Mouse (Mus musculus) embryonic facial prominence, embryonic 13.5 days (tissue): Measurements from ENCODE around the gene Hoxb6. TPM values are rescaled to one million over a fixed set of nuclear protein-coding genes. Genes with fewer than 3 reads are reported as not detected.

ENCODE experiments used
- ATAC-seq: fragments of 200-750 bp; cut with Nextera tagmentation; 2 replicates; pipeline ENCODE4 v1.8.0; 2017; ENCODE audit warnings: low read depth; ENCODE audit not compliant: insufficient number of reproducible peaks, insufficient read depth, low FRiP score, low TSS enrichment
- H3K27ac ChIP-seq: fragments of 300-500 bp; sonication (generic); 2 replicates; pipeline ENCODE4 v1.5.1; 2015; ENCODE audit warnings: moderate library complexity, mild to moderate bottlenecking, inconsistent platforms
- H3K27me3 ChIP-seq: fragments of 300-500 bp; sonication (generic); 2 replicates; pipeline ENCODE4 v1.6.1; 2015; ENCODE audit warnings: mild to moderate bottlenecking, inconsistent platforms
- H3K36me3 ChIP-seq: fragments of 300-500 bp; sonication (generic); 2 replicates; pipeline ENCODE4 v1.6.1; 2015; ENCODE audit warnings: mild to moderate bottlenecking, inconsistent platforms
- H3K4me1 ChIP-seq: fragments of 300-500 bp; sonication (generic); 2 replicates; pipeline ENCODE4 v1.6.1; 2015; ENCODE audit warnings: inconsistent platforms
- H3K4me2 ChIP-seq: fragments of 300-500 bp; sonication (generic); 2 replicates; pipeline ENCODE4 v1.6.1; 2015; ENCODE audit warnings: moderate library complexity, mild to moderate bottlenecking, inconsistent platforms
- H3K4me3 ChIP-seq: fragments of 300-500 bp; sonication (generic); 2 replicates; pipeline ENCODE4 v1.5.1; 2015; ENCODE audit warnings: mild to moderate bottlenecking, inconsistent platforms
- H3K9ac ChIP-seq: fragments of 300-500 bp; sonication (generic); 2 replicates; pipeline ENCODE4 v1.6.1; 2015; ENCODE audit warnings: mild to moderate bottlenecking, inconsistent platforms
- H3K9me3 ChIP-seq: fragments of 300-500 bp; sonication (generic); 2 replicates; pipeline ENCODE4 v1.6.1; 2016; ENCODE audit warnings: inconsistent platforms
- WGBS: fragments of 180-500 bp; shearing (Covaris S2); methylation state at CpG from one replicate; pipeline ENCODE4 v1.1.7; 2015; ENCODE audit warnings: mixed read lengths; 5-methylcytosine and 5-hydroxymethylcytosine counted together
- polyA plus RNA-seq: library from polyadenylated mRNA; unstranded; fragments of >200 nt; fragmentation: Nextera tagmentation; extraction: Ambion mirVana; gene quantifications from 2 replicates; pipeline ENCODE4 v1.2.1, GENCODE M21; 2015

Gene Hoxb6
- polyA plus RNA-seq, 1 experiment from 2014 or later = 4.0 TPM

- no peak for ATAC-seq
- 5% methylated on average over 6 of the region's 6 CpGs for WGBS
- H3K36me3 ChIP-seq = no peaks in the 10 kb centered on the region
Observed at GRCm38 (mm10) chr11:96289837-96290236, 2.4 kb upstream of the Hoxb6 start.

GRCm38 (mm10) chr11:96290705-96291355, 1.4 kb upstream of the Hoxb6 start:
- peaks cover 100% of the 10 kb centered on the region for H3K27me3 ChIP-seq
- ATAC-seq = no peak
- no peaks in the 10 kb centered on the region for H3K36me3 ChIP-seq
- H3K4me1 ChIP-seq = peaks cover 4% of the 10 kb centered on the region; the same call in 1 of the 2 replicates
- no peak overlapping the region for H3K27ac ChIP-seq
- no peaks in the 10 kb centered on the region for H3K9me3 ChIP-seq
- 3% methylated on average over 17 of the region's 17 CpGs for WGBS
- H3K4me3 ChIP-seq = no peak overlapping the region
- no peak overlapping the region for H3K4me2 ChIP-seq
- no peak overlapping the region for H3K9ac ChIP-seq

More at GRCm38 (mm10) chr11:96289837-96290236, 2.4 kb upstream of the Hoxb6 start:
- H3K9ac ChIP-seq = no peak overlapping the region
- H3K4me3 ChIP-seq = no peak overlapping the region
- H3K4me2 ChIP-seq = no peak overlapping the region
- peaks cover 4% of the 10 kb centered on the region; the same call in 1 of the 2 replicates for H3K4me1 ChIP-seq
- H3K9me3 ChIP-seq = no peaks in the 10 kb centered on the region
- H3K27ac ChIP-seq = no peak overlapping the region
- H3K27me3 ChIP-seq = peaks cover 100% of the 10 kb centered on the region

- H3K27me3 ChIP-seq = peaks cover 100% of the 10 kb centered on the region
- no peaks in the 10 kb centered on the region for H3K9me3 ChIP-seq
- H3K9ac ChIP-seq = no peak overlapping the region
- no peak overlapping the region for H3K4me3 ChIP-seq
- H3K4me2 ChIP-seq = no peak overlapping the region
- no peaks in the 10 kb centered on the region for H3K4me1 ChIP-seq
- H3K36me3 ChIP-seq = no peaks in the 10 kb centered on the region
- WGBS = 1% methylated on average over 12 of the region's 12 CpGs
- ATAC-seq = no peak
- H3K27ac ChIP-seq = no peak overlapping the region
Observed at GRCm38 (mm10) chr11:96292565-96293301, 457 bp downstream of the Hoxb6 start.

GRCm38 (mm10) chr11:96293302-96293921, 1.1 kb downstream of the Hoxb6 start:
- H3K4me2 ChIP-seq = no peak overlapping the region
- no peak overlapping the region for H3K9ac ChIP-seq
- H3K27ac ChIP-seq = no peak overlapping the region
- peaks cover 100% of the 10 kb centered on the region for H3K27me3 ChIP-seq
- ATAC-seq = no peak
- under 1% methylated on average over 22 of the region's 22 CpGs for WGBS
- H3K9me3 ChIP-seq = no peaks in the 10 kb centered on the region
- H3K4me3 ChIP-seq = no peak overlapping the region
- H3K4me1 ChIP-seq = no peaks in the 10 kb centered on the region
- H3K36me3 ChIP-seq = no peaks in the 10 kb centered on the region

DNA sequence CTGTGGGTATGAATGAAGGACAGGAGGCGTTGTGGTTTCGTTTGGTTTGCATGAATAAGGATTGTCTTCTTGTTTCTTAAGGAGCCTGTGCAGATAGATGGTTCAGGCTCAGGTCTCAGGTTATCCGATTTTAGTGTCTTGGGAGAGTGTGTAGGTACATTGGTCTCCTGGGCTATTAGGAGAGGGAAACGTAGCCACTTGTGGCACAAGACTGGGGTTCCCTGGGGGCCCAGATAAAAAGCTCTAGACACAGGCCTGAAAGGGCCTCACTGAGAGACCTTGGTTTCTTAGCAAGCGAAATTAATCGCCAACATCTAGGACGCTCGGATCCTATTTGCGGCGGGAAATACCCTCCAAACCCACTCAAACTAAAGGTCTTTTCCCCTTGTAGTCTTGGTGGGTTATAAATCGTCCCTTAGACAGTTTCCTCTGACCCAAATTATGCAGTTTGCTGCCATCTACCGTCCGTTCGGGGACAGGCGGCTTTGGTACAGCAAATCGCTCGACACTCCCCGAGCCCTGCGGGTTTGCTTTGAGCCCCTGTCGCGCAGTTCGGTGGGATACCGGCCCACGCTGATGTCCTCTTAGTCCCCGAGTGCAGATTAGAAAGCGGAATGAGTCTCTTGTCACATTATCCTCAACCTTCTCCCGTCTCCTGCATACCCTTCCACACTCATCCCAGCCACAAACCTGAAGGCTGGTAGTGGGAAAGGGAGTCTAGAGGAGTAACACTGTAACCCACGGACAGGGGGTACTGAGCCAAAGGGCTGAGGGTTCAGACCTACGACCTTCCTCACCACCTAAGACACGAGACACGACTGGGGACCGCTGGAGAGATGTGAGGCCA, 2.2 kb downstream of the Hoxb6 start:
- H3K4me3 ChIP-seq = no peak overlapping the region
- no peak overlapping the region for H3K9ac ChIP-seq
- H3K27me3 ChIP-seq = peaks cover 100% of the 10 kb centered on the region
- H3K4me2 ChIP-seq = no peak overlapping the region
- no peak for ATAC-seq
- no peak overlapping the region for H3K27ac ChIP-seq
- H3K9me3 ChIP-seq = no peaks in the 10 kb centered on the region
- WGBS = under 1% methylated on average over 32 of the region's 32 CpGs
- H3K36me3 ChIP-seq = no peaks in the 10 kb centered on the region
- H3K4me1 ChIP-seq = peaks cover 5% of the 10 kb centered on the region; the same call in 1 of the 2 replicates

GRCm38 (mm10) chr11:96295092-96295835, 3.0 kb downstream of the Hoxb6 start:
- no peak overlapping the region for H3K27ac ChIP-seq
- 1% methylated on average over 30 of the region's 30 CpGs for WGBS
- no peak overlapping the region for H3K9ac ChIP-seq
- no peak for ATAC-seq
- H3K36me3 ChIP-seq = no peaks in the 10 kb centered on the region
- no peaks in the 10 kb centered on the region for H3K9me3 ChIP-seq
- no peak overlapping the region for H3K4me2 ChIP-seq
- H3K27me3 ChIP-seq = peaks cover 100% of the 10 kb centered on the region
- peaks cover 5% of the 10 kb centered on the region; the same call in 1 of the 2 replicates for H3K4me1 ChIP-seq
- H3K4me3 ChIP-seq = no peak overlapping the region

GRCm38 (mm10) chr11:96296997-96297396, 4.7 kb downstream of the Hoxb6 start:
- peaks cover 5% of the 10 kb centered on the region; the same call in 1 of the 2 replicates for H3K4me1 ChIP-seq
- no peaks in the 10 kb centered on the region for H3K36me3 ChIP-seq
- no peak overlapping the region for H3K27ac ChIP-seq
- no peaks in the 10 kb centered on the region for H3K9me3 ChIP-seq
- H3K4me2 ChIP-seq = no peak overlapping the region
- no peak overlapping the region for H3K4me3 ChIP-seq
- peaks cover 100% of the 10 kb centered on the region for H3K27me3 ChIP-seq
- H3K9ac ChIP-seq = no peak overlapping the region
- no peak for ATAC-seq
- 4% methylated on average over 2 of the region's 2 CpGs for WGBS

DNA sequence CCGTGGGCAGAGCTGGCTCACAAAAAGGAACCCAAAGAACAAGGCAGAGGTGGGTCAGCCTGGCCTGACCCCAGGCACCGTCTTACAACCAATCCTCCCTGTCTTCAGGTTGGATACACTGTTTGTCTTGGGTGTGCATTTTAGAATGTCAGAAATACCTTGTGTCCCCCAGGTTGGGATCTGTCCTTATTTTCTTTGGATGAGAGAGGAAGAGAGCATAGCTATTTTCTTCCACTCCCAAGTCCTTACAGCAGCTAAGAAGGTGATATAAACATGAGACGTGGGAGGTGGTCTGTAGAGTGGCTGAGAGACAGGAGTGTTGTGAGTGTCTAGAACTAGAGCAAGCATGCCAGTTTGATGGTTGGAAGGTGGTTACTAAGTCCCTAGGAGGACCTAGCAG, 5.2 kb downstream of the Hoxb6 start:
- no peak for ATAC-seq
- Histone ChIP-seq H3K9me3 (no peaks in the 10 kb centered on the region), H3K4me1 (peaks cover 5% of the 10 kb centered on the region; the same call in 1 of the 2 replicates), H3K9ac (no peak overlapping the region), H3K27ac (no peak overlapping the region), H3K4me3 (no peak overlapping the region), H3K4me2 (no peak overlapping the region), H3K27me3 (peaks cover 100% of the 10 kb centered on the region), H3K36me3 (no peaks in the 10 kb centered on the region)
- WGBS = 5% methylated on average over 3 of the region's 3 CpGs

DNA sequence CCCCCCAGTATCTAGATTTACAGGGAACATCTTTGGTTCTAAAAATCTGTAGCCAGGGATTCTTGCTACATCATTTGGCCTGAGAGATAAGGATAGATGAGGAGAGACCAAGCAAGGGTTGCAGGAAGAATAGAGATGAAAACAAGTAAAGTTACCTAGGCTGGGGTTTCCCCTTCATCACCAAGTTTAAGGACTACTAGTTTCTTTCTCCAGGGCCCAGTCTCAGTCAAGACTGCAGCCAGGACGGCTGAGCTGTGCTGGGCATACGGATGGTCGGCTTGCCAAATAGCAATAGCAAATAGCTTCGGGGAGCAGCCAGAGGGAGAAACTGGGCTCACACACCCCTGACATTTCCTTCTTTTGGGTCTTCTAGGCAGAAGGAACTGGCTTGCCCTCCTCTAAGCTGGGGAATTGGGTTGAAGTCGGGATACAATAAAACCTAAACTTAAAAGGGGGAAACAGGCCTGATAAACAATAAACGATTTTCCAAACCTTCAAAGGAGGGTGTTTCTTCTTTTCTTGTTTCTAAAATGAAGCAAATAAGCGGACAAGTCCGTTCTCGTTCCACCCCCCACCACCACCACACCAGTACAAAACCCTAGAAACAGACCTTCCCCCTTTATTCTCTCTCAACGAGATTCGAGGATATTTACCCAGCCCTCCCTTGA, 5.8 kb downstream of the Hoxb6 start:
- no peak overlapping the region for H3K9ac ChIP-seq
- H3K27me3 ChIP-seq = peaks cover 100% of the 10 kb centered on the region
- no peaks in the 10 kb centered on the region for H3K36me3 ChIP-seq
- peaks cover 5% of the 10 kb centered on the region; the same call in 1 of the 2 replicates for H3K4me1 ChIP-seq
- H3K4me3 ChIP-seq = no peak overlapping the region
- 1% methylated on average over 11 of the region's 11 CpGs for WGBS
- no peaks in the 10 kb centered on the region for H3K9me3 ChIP-seq
- no peak overlapping the region for H3K4me2 ChIP-seq
- no peak overlapping the region for H3K27ac ChIP-seq
- no peak for ATAC-seq

DNA sequence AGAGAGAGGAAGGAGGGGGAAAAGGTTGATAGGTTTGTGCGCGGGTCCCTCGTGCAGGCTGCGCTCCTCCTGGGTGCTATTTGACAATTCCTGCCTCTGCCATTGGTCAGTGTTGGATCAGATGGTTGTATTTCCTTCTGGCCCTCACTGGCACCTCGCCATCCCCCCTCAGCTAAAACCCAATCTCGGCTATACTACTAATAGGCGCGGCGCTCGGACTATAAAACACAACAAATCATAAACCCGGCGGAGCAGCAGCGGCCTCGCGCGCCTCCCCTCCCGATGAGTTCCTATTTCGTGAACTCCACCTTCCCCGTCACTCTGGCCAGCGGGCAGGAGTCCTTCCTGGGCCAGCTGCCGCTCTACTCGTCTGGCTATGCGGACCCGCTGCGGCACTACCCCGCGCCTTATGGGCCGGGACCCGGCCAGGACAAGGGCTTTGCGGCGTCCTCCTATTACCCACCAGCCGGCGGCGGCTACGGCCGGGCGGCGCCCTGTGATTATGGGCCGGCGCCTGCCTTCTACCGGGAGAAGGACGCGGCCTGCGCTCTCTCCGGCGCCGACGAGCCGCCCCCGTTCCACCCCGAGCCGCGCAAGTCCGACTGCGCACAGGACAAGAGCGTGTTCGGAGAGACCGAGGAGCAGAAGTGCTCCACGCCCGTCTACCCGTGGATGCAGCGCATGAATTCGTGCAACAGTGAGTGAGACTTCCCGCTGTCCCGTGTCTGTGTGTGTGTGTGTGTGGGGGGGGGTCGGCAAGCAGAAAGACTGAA, 6.8 kb downstream of the Hoxb6 start:
- H3K4me2 ChIP-seq = peak overlapping the region; percentile 28; the same call in 1 of the 2 replicates
- no peaks in the 10 kb centered on the region for H3K9me3 ChIP-seq
- under 1% methylated on average over 66 of the region's 66 CpGs for WGBS
- peak overlapping the region; percentile 13; the same call in 1 of the 2 replicates for H3K4me3 ChIP-seq
- no peak overlapping the region for H3K9ac ChIP-seq
- peaks cover 100% of the 10 kb centered on the region for H3K27me3 ChIP-seq
- no peak for ATAC-seq
- H3K36me3 ChIP-seq = no peaks in the 10 kb centered on the region
- no peak overlapping the region for H3K27ac ChIP-seq
- peaks cover 8% of the 10 kb centered on the region; the same call in 1 of the 2 replicates for H3K4me1 ChIP-seq
